Mouse (Mus musculus) neural tube, embryonic 15.5 days (tissue): ENCODE measurements around the gene Nfe2l1. TPM values are rescaled to one million over a fixed set of nuclear protein-coding genes. Genes with fewer than 3 reads are reported as not detected.

Experiments
- ATAC-seq: fragments of 200-750 bp; cut with Nextera tagmentation; 2 replicates; pipeline ENCODE4 v1.8.0; 2017; ENCODE audit warnings: mild to moderate bottlenecking, moderate TSS enrichment, moderate library complexity; ENCODE audit not compliant: low FRiP score
- H3K27ac ChIP-seq: fragments of 300-500 bp; sonication (generic); replicated peaks from 2 replicates; pipeline ENCODE4 v1.5.1; 2015; ENCODE audit warnings: mild to moderate bottlenecking, inconsistent platforms
- H3K27me3 ChIP-seq: fragments of 300-500 bp; sonication (generic); replicated peaks from 2 replicates; pipeline ENCODE4 v1.6.1; 2015; ENCODE audit warnings: inconsistent platforms
- H3K36me3 ChIP-seq: fragments of 300-500 bp; sonication (generic); 2 replicates; pipeline ENCODE4 v1.6.1; 2015; ENCODE audit warnings: inconsistent platforms
- H3K4me1 ChIP-seq: fragments of 300-500 bp; sonication (generic); 2 replicates; pipeline ENCODE4 v1.6.1; 2015; ENCODE audit warnings: inconsistent platforms
- H3K4me2 ChIP-seq: fragments of 300-500 bp; sonication (generic); 2 replicates; pipeline ENCODE4 v1.6.1; 2015; ENCODE audit warnings: inconsistent platforms, mild to moderate bottlenecking, moderate library complexity
- H3K4me3 ChIP-seq: fragments of 300-500 bp; sonication (generic); replicated peaks from 2 replicates; pipeline ENCODE4 v1.5.1; 2015; ENCODE audit warnings: mild to moderate bottlenecking, inconsistent platforms
- H3K9ac ChIP-seq: fragments of 300-500 bp; sonication (generic); replicated peaks from 2 replicates; pipeline ENCODE4 v1.6.1; 2015; ENCODE audit warnings: mild to moderate bottlenecking, inconsistent platforms
- H3K9me3 ChIP-seq: fragments of 300-500 bp; sonication (generic); replicated peaks from 2 replicates; pipeline ENCODE4 v1.6.1; 2016; ENCODE audit warnings: inconsistent platforms
- WGBS: fragments of 180-500 bp; shearing (Covaris S2); methylation state at CpG from one replicate; pipeline ENCODE4 v1.1.7; 2015; ENCODE audit warnings: mixed read lengths; 5-methylcytosine and 5-hydroxymethylcytosine counted together
- polyA plus RNA-seq: library from polyadenylated mRNA; unstranded; fragments of >200 nt; fragmentation: Nextera tagmentation; extraction: Ambion mirVana; gene quantifications from 2 replicates; pipeline ENCODE4 v1.2.1, GENCODE M21; 2015

The Nfe2l1 gene
- polyA plus RNA-seq, 1 experiment from 2014 or later, result 78.2 TPM

- H3K4me3 ChIP-seq, result peak overlapping the region; percentile 96
- H3K36me3 ChIP-seq, result peaks cover 8% of the 10 kb centered on the region; the same call in 1 of the 2 replicates
- no peak for ATAC-seq
- H3K4me2 ChIP-seq, result peak overlapping the region; percentile 94
- WGBS, result 17% methylated on average over 10 of the region's 10 CpGs
- H3K9ac ChIP-seq, result peak overlapping the region; percentile 88
- no peaks in the 10 kb centered on the region for H3K9me3 ChIP-seq
- H3K27me3 ChIP-seq, result no peaks in the 10 kb centered on the region
- peaks cover 55% of the 10 kb centered on the region for H3K4me1 ChIP-seq
- peak overlapping the region; percentile 97 for H3K27ac ChIP-seq
Measured at GRCm38 (mm10) chr11:96828881-96829280, 887 bp downstream of the Nfe2l1 start.

- H3K9ac ChIP-seq, result 0 out of 2 replicates have a peak overlapping the region, but pooled peaks have one; percentile 14
- H3K9me3 ChIP-seq, result no peaks in the 10 kb centered on the region
- ATAC-seq, result no peak
- WGBS, result 75% methylated on average over 9 of the region's 9 CpGs
- H3K36me3 ChIP-seq, result peaks cover 8% of the 10 kb centered on the region; the same call in 1 of the 2 replicates
- peak overlapping the region; percentile 94 for H3K4me2 ChIP-seq
- H3K27ac ChIP-seq, result no peak overlapping the region
- no peaks in the 10 kb centered on the region for H3K27me3 ChIP-seq
- H3K4me1 ChIP-seq, result peaks cover 64% of the 10 kb centered on the region
- peak overlapping the region; percentile 5 for H3K4me3 ChIP-seq
Measured at GRCm38 (mm10) chr11:96827917-96828316, 1.9 kb downstream of the Nfe2l1 start.

- H3K4me2 ChIP-seq, result peak overlapping the region; percentile 94
- H3K9ac ChIP-seq, result 0 out of 2 replicates have a peak overlapping the region, but pooled peaks have one; percentile 14
- WGBS, result 86% methylated on average over 12 of the region's 12 CpGs
- no peak for ATAC-seq
- H3K27ac ChIP-seq, result no peak overlapping the region
- no peaks in the 10 kb centered on the region for H3K9me3 ChIP-seq
- H3K27me3 ChIP-seq, result no peaks in the 10 kb centered on the region
- H3K4me3 ChIP-seq, result no peak overlapping the region; the same call in 1 of the 2 replicates
- peaks cover 10% of the 10 kb centered on the region for H3K36me3 ChIP-seq
- H3K4me1 ChIP-seq, result peaks cover 71% of the 10 kb centered on the region
Measured at GRCm38 (mm10) chr11:96827062-96827581, 2.6 kb downstream of the Nfe2l1 start.

GRCm38 (mm10) chr11:96826481-96826880, 3.3 kb downstream of the Nfe2l1 start:
- Histone ChIP-seq H3K9me3 (no peaks in the 10 kb centered on the region), H3K4me3 (peak overlapping the region; percentile 11; the same call in 1 of the 2 replicates), H3K27me3 (no peaks in the 10 kb centered on the region), H3K27ac (peak overlapping the region; percentile 90), H3K4me2 (peak overlapping the region; percentile 94), H3K4me1 (peaks cover 73% of the 10 kb centered on the region), H3K9ac (no peak overlapping the region), H3K36me3 (peaks cover 17% of the 10 kb centered on the region)
- no peak for ATAC-seq
- WGBS, result 77% methylated on average over 2 of the region's 2 CpGs

GRCm38 (mm10) chr11:96824783-96825495, 4.8 kb downstream of the Nfe2l1 start:
- Histone ChIP-seq H3K27ac (peak overlapping the region; percentile 90), H3K9me3 (no peaks in the 10 kb centered on the region), H3K4me1 (peaks cover 69% of the 10 kb centered on the region), H3K27me3 (no peaks in the 10 kb centered on the region), H3K4me2 (peak overlapping the region; percentile 94), H3K4me3 (peak overlapping the region; percentile 54), H3K36me3 (peaks cover 32% of the 10 kb centered on the region), H3K9ac (peak overlapping the region; percentile 66)
- 39% methylated on average over 7 of the region's 7 CpGs for WGBS
- no peak for ATAC-seq

GRCm38 (mm10) chr11:96823880-96824782, 5.6 kb downstream of the Nfe2l1 start:
- peak; percentile 93 for ATAC-seq
- Histone ChIP-seq H3K9me3 (no peaks in the 10 kb centered on the region), H3K4me3 (peak overlapping the region; percentile 54), H3K4me1 (peaks cover 69% of the 10 kb centered on the region), H3K36me3 (peaks cover 40% of the 10 kb centered on the region), H3K27ac (peak overlapping the region; percentile 90), H3K27me3 (no peaks in the 10 kb centered on the region), H3K9ac (peak overlapping the region; percentile 66), H3K4me2 (peak overlapping the region; percentile 94)
- 1% methylated on average over 26 of the region's 26 CpGs for WGBS

GRCm38 (mm10) chr11:96823471-96823837, 6.3 kb downstream of the Nfe2l1 start:
- 8% methylated on average over 13 of the region's 13 CpGs for whole genome bisulfite sequencing
- H3K9ac ChIP-seq, result peak overlapping the region; percentile 66
- H3K4me3 ChIP-seq, result peak overlapping the region; percentile 54
- no peaks in the 10 kb centered on the region for H3K9me3 ChIP-seq
- H3K4me2 ChIP-seq, result peak overlapping the region; percentile 94
- peaks cover 63% of the 10 kb centered on the region for H3K4me1 ChIP-seq
- peak overlapping the region; percentile 90 for H3K27ac ChIP-seq
- peaks cover 47% of the 10 kb centered on the region for H3K36me3 ChIP-seq
- no peaks in the 10 kb centered on the region for H3K27me3 ChIP-seq
- ATAC-seq, result peak; percentile 29

GRCm38 (mm10) chr11:96822675-96823470, 6.9 kb downstream of the Nfe2l1 start:
- Histone ChIP-seq H3K4me1 (peaks cover 57% of the 10 kb centered on the region), H3K4me2 (peak overlapping the region; percentile 94), H3K9ac (peak overlapping the region; percentile 66; the same call in 1 of the 2 replicates), H3K27me3 (no peaks in the 10 kb centered on the region), H3K27ac (peak overlapping the region; percentile 90), H3K36me3 (peaks cover 53% of the 10 kb centered on the region), H3K9me3 (no peaks in the 10 kb centered on the region), H3K4me3 (peak overlapping the region; percentile 54)
- ATAC-seq, result no peak
- WGBS, result 43% methylated on average over 4 of the region's 4 CpGs

GRCm38 (mm10) chr11:96821956-96822355, 7.8 kb downstream of the Nfe2l1 start:
- peaks cover 48% of the 10 kb centered on the region for H3K4me1 ChIP-seq
- H3K27me3 ChIP-seq, result no peaks in the 10 kb centered on the region
- peaks cover 55% of the 10 kb centered on the region for H3K36me3 ChIP-seq
- H3K4me3 ChIP-seq, result no peak overlapping the region
- no peak for ATAC-seq
- WGBS, result 94% methylated on average over 10 of the region's 10 CpGs
- H3K27ac ChIP-seq, result no peak overlapping the region
- H3K9me3 ChIP-seq, result no peaks in the 10 kb centered on the region
- 0 out of 2 replicates have a peak overlapping the region, but pooled peaks have one; percentile 94 for H3K4me2 ChIP-seq
- no peak overlapping the region for H3K9ac ChIP-seq

GRCm38 (mm10) chr11:96818128-96818710, 11.5 kb downstream of the Nfe2l1 start:
- Histone ChIP-seq H3K4me3 (no peak overlapping the region), H3K27me3 (no peaks in the 10 kb centered on the region), H3K4me1 (peaks cover 13% of the 10 kb centered on the region), H3K9ac (no peak overlapping the region), H3K9me3 (no peaks in the 10 kb centered on the region), H3K4me2 (no peak overlapping the region), H3K27ac (no peak overlapping the region), H3K36me3 (peaks cover 68% of the 10 kb centered on the region)
- no peak for ATAC-seq
- WGBS, result 79% methylated on average over 8 of the region's 8 CpGs
